ENCODE assay signal across 8 mouse cellular contexts in the genomic region with DNA sequence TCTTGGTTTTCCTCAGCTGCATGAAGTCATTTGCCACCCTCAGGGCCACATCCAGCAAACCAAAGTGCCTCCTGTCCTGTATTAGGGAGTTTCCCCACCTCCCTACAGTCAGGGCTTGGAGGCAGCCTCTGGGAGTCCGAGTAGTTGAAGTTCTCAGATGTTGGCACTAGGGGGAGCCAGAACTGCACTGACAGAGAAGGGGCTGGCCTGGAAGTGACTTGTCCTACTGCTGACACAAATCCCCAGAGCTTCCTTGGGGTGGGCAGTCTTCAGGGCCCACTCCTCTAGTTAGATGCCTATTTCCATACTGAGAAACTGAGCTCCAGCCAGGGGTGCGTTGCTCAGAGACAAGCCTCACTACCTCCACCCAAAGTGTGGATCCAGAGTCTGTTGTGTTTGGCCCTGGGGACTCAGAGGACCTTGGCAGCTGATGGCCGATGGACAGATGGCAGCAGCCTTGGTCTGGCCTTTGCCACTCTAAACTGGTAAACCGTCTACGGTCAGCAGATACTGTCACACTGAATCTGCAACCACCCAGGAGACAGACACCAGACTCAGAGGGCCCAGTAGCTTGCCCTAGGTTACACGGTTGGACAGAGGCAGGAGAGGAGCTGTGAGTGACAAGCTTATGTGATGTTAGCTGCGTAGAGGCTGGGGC. TPM values are rescaled to one million over a fixed set of nuclear protein-coding genes. Genes with fewer than 3 reads are reported as not detected.
DNase-seq lines count a peak whose midpoint lies in the region; ATAC-seq and TF ChIP-seq lines count a peak whose summit lies in the region.

No protein-coding gene starts in this region.

- no peaks in the 10 kb centered on the region for H3K9me3 ChIP-seq in limb, embryonic 14.5 days (ENCODE audit: control insufficient read depth, low read length)
- H3K9me3 ChIP-seq in stomach, embryonic 16.5 days (replicated peaks; ENCODE audit: control insufficient read depth, low read length) = no peaks in the 10 kb centered on the region

- 63% methylated on average over 7 of the region's 7 CpGs for WGBS in limb, embryonic 14.5 days
- WGBS in stomach, embryonic 16.5 days = 47% methylated on average over 7 of the region's 7 CpGs

- no peak overlapping the region for H3K9ac ChIP-seq in limb, embryonic 14.5 days (ENCODE audit: low read depth, low read length, severe bottlenecking)
- no peak overlapping the region for H3K9ac ChIP-seq in stomach, embryonic 16.5 days (ENCODE audit: low read length)

- H3K4me1 ChIP-seq in limb, embryonic 14.5 days (ENCODE audit: control insufficient read depth, insufficient read depth, low read length) = peaks cover 21% of the 10 kb centered on the region
- H3K4me1 ChIP-seq in stomach, embryonic 16.5 days (ENCODE audit: control insufficient read depth, insufficient read depth, low read length) = peaks cover 29% of the 10 kb centered on the region

- no peaks in the 10 kb centered on the region for H3K27me3 ChIP-seq in limb, embryonic 14.5 days (ENCODE audit: control insufficient read depth, insufficient read depth, low read length)
- H3K27me3 ChIP-seq in stomach, embryonic 16.5 days (ENCODE audit: control insufficient read depth, insufficient read depth, low read length) = no peaks in the 10 kb centered on the region

- TF ChIP-seq POLR2A in limb, embryonic 14.5 days (IDR thresholded peaks at IDR 0.05; ENCODE audit: borderline replicate concordance, extremely low read depth, insufficient read depth, insufficient read length) = no peak

- no peaks in the 10 kb centered on the region for H3K36me3 ChIP-seq in limb, embryonic 14.5 days (ENCODE audit: control insufficient read depth, insufficient read depth, low read length)
- no peaks in the 10 kb centered on the region for H3K36me3 ChIP-seq in stomach, embryonic 16.5 days (ENCODE audit: control insufficient read depth, insufficient read depth, low read length)

- no peak overlapping the region for H3K4me3 ChIP-seq in limb, embryonic 14.5 days (replicated peaks; ENCODE audit: low read length)
- no peak overlapping the region for H3K4me3 ChIP-seq in stomach, embryonic 16.5 days (replicated peaks; ENCODE audit: low read length)

- DNase-seq in CD4-positive, CD25-positive, alpha-beta regulatory T cell, adult 2 months (ENCODE audit: low read depth, low spot score) = peak; percentile 86
- peak; percentile 89 for DNase-seq in adrenal gland, postnatal 10 days
- DNase-seq in embryo, embryonic 9.5 days (ENCODE audit: extremely low spot score) = peak; percentile 86
- peak; percentile 75 to 81 for DNase-seq in heart, adult 9 months (ENCODE audit: low spot score in 2 of 2)
- DNase-seq in kidney, adult 8-10 months = peak; percentile 69 to 78
- peak; percentile 82 for DNase-seq in limb, embryonic 14.5 days (ENCODE audit: low spot score)

- H3K4me2 ChIP-seq in limb, embryonic 14.5 days (replicated peaks; ENCODE audit: low read depth, low read length, severe bottlenecking) = no peak overlapping the region
- no peak overlapping the region for H3K4me2 ChIP-seq in stomach, embryonic 16.5 days (ENCODE audit: low read depth, low read length)

- H3K27ac ChIP-seq in limb, embryonic 14.5 days (replicated peaks; ENCODE audit: low read depth, low read length) = no peak overlapping the region
- no peak overlapping the region; the same call in 1 of the 2 replicates for H3K27ac ChIP-seq in stomach, embryonic 16.5 days (ENCODE audit: low read length)

- ATAC-seq in limb, embryonic 14.5 days (ENCODE audit: low FRiP score, low read depth) = peak; percentile 51; the same call in 1 of the 2 replicates
- peak; percentile 83 for ATAC-seq in monocyte, adult 5-6 weeks (replicated peaks; ENCODE audit: insufficient number of reproducible peaks, low FRiP score, low TSS enrichment, poor library complexity, severe bottlenecking)
- peak; percentile 59; the same call in 1 of the 2 replicates for ATAC-seq in stomach, embryonic 16.5 days (ENCODE audit: insufficient read depth, low FRiP score)

RNA-seq across cellular contexts. Expression of a gene that starts 10.3 kb away (rescaled TPM):
- total RNA-seq in adrenal gland, postnatal 10 days (2021) = 100 to 1,000 TPM in 1 of 2 experiments, 10 to 100 TPM in 1; 71.5 to 143 TPM
- 25.5 and 26.7 TPM in 2 replicates for polyA plus RNA-seq in limb, embryonic 14.5 days (2012; rRNA removed)
- 44.1 and 56.2 TPM in 2 replicates for polyA plus RNA-seq in limb, embryonic 14.5 days (2014; fragmentation: Nextera tagmentation; extraction: Ambion mirVana)
- 0.43 TPM in 1 of 3 replicates, not detected in the others for total RNA-seq in monocyte, adult 5-6 weeks (2017)
- polyA plus RNA-seq in stomach, embryonic 16.5 days (2015; fragmentation: Nextera tagmentation; extraction: Ambion mirVana) = 27.4 and 60.2 TPM in 2 replicates

RNA-seq across cellular contexts. Expression of a gene that starts 14.5 kb away (rescaled TPM):
- 10 to 100 TPM; 97.9 to 99.9 TPM for total RNA-seq in adrenal gland, postnatal 10 days (2021)
- polyA plus RNA-seq in limb, embryonic 14.5 days (2012; rRNA removed) = 61.4 and 91.8 TPM in 2 replicates
- polyA plus RNA-seq in limb, embryonic 14.5 days (2014; fragmentation: Nextera tagmentation; extraction: Ambion mirVana) = 49.3 and 52.2 TPM in 2 replicates
- 0.19 to 1.1 TPM (median 0.48 TPM) in 3 replicates for total RNA-seq in monocyte, adult 5-6 weeks (2017)
- polyA plus RNA-seq in stomach, embryonic 16.5 days (2015; fragmentation: Nextera tagmentation; extraction: Ambion mirVana) = 63.6 and 64.5 TPM in 2 replicates

RNA-seq across cellular contexts. Expression of a gene that starts 32.4 kb away (rescaled TPM):
- 10 to 100 TPM; 55.2 to 64.1 TPM for total RNA-seq in adrenal gland, postnatal 10 days (2021)
- 39.2 and 52.9 TPM in 2 replicates for polyA plus RNA-seq in limb, embryonic 14.5 days (2012; rRNA removed)
- 10.7 and 11.7 TPM in 2 replicates for polyA plus RNA-seq in limb, embryonic 14.5 days (2014; fragmentation: Nextera tagmentation; extraction: Ambion mirVana)
- 4.8 to 11.1 TPM (median 10.5 TPM) in 3 replicates for total RNA-seq in monocyte, adult 5-6 weeks (2017)
- polyA plus RNA-seq in stomach, embryonic 16.5 days (2015; fragmentation: Nextera tagmentation; extraction: Ambion mirVana) = 17.1 and 18.5 TPM in 2 replicates

RNA-seq across cellular contexts. Expression of a gene that starts 45.0 kb away (rescaled TPM):
- total RNA-seq in adrenal gland, postnatal 10 days (2021) = 10 to 100 TPM; 14.3 to 14.7 TPM
- polyA plus RNA-seq in limb, embryonic 14.5 days (2012; rRNA removed) = 31.8 and 44.9 TPM in 2 replicates
- 33.3 and 33.9 TPM in 2 replicates for polyA plus RNA-seq in limb, embryonic 14.5 days (2014; fragmentation: Nextera tagmentation; extraction: Ambion mirVana)
- total RNA-seq in monocyte, adult 5-6 weeks (2017) = 18.7 to 29.4 TPM (median 21.7 TPM) in 3 replicates
- 19.8 and 22.9 TPM in 2 replicates for polyA plus RNA-seq in stomach, embryonic 16.5 days (2015; fragmentation: Nextera tagmentation; extraction: Ambion mirVana)

RNA-seq across cellular contexts. Expression of a gene that starts 56.4 kb away (rescaled TPM):
- not detected for total RNA-seq in adrenal gland, postnatal 10 days (2021)
- 0.09 TPM in 1 of 2 replicates, not detected in the other for polyA plus RNA-seq in limb, embryonic 14.5 days (2012; rRNA removed)
- polyA plus RNA-seq in limb, embryonic 14.5 days (2014; fragmentation: Nextera tagmentation; extraction: Ambion mirVana) = 0.17 TPM in 1 of 2 replicates, not detected in the other
- not detected in 3 replicates for total RNA-seq in monocyte, adult 5-6 weeks (2017)
- 0.10 and 0.15 TPM in 2 replicates for polyA plus RNA-seq in stomach, embryonic 16.5 days (2015; fragmentation: Nextera tagmentation; extraction: Ambion mirVana)

Comparison
In these comparisons a context has a peak if more than half of its experiments do, and no peak if none do; other contexts are left out.
1. RNA of a gene that starts 10.3 kb away (total RNA-seq): 71.5 to 143 TPM in adrenal gland, postnatal 10 days; 0.43 TPM in monocyte, adult 5-6 weeks; every median in the first group is over 10 times any median in the second.
2. RNA of a gene that starts 14.5 kb away (total RNA-seq): 97.9 to 99.9 TPM in adrenal gland, postnatal 10 days; 0.19 to 1.1 TPM in monocyte, adult 5-6 weeks; every median in the first group is over 10 times any median in the second.
3. Peak in every context shown above with its lines, with median percentiles within 50 percentile points of each other: DNase-seq and ATAC-seq.